Mouse (Mus musculus): ENCODE measurements around the gene Igf1r. TPM values are rescaled to one million over a fixed set of nuclear protein-coding genes. Genes with fewer than 3 reads are reported as not detected.

The Igf1r gene
- total and polyA plus RNA-seq, 3 experiments, result 4.3 to 9.1 (median 6.1) TPM

DNA sequence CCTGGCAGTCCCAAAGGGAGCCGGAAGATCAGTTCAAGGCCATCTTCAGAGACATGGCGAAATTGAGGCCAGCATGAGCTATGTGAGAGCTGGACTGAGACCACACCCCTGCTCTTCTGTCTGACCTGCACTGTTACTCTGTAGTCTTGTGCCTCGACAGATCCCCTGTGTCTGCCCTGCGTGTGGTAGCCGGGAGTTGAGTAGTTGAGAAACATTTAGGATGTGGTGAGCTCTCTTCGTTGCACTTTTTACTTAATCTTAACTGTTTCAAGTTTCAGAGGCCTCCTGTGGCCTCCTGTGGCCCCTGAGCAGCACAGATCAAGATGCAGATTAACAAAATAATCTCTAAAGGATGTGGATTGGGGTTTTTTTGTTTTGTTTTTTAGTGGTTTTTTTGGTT is 181.1 kb downstream of the Igf1r start:
- no peak for ATAC-seq (ENCODE audit: extremely low read depth, insufficient number of reproducible peaks, low FRiP score, poor library complexity, severe bottlenecking)
- Histone ChIP-seq H3K4me1 (ENCODE audit: insufficient read depth, low read depth, low read length) (peaks cover 25% of the 10 kb centered on the region), H3K9me3 (replicated peaks) (no peaks in the 10 kb centered on the region), H3K36me3 (replicated peaks) (no peaks in the 10 kb centered on the region), H3K4me3 (ENCODE audit: low read depth, low read length) (no peak overlapping the region), H3K27me3 (ENCODE audit: insufficient read depth, low read length) (0 out of 2 replicates have a peak, but pooled peaks cover 7% of the 10 kb centered on the region)
- peak; percentile 10 for DNase-seq (ENCODE audit: low spot score)
- no peak for TF ChIP-seq CTCF (IDR thresholded peaks at IDR 0.05; ENCODE audit: low read depth, low read length)
- no peak for TF ChIP-seq GATA2 (IDR thresholded peaks at IDR 0.05; ENCODE audit: borderline replicate concordance, low read depth, low read length)

- DNase-seq (ENCODE audit: low spot score), result no peak
- Histone ChIP-seq H3K27me3 (ENCODE audit: insufficient read depth, low read length) (0 out of 2 replicates have a peak, but pooled peaks cover 10% of the 10 kb centered on the region), H3K4me3 (ENCODE audit: low read depth, low read length) (no peak overlapping the region), H3K36me3 (replicated peaks) (no peaks in the 10 kb centered on the region), H3K4me1 (ENCODE audit: insufficient read depth, low read depth, low read length) (peaks cover 19% of the 10 kb centered on the region), H3K9me3 (replicated peaks) (no peaks in the 10 kb centered on the region)
- TF ChIP-seq POLR2AphosphoS5 (IDR thresholded peaks at IDR 0.05; ENCODE audit: insufficient replicate concordance, low read depth, low read length), result no peak
- TF ChIP-seq TAL1 (conservative IDR thresholded peaks at IDR 0.05; ENCODE audit: low read depth, low read length), result no peak
- TF ChIP-seq GATA1 (IDR thresholded peaks at IDR 0.05; ENCODE audit: borderline replicate concordance, low read length), result no peak
- ATAC-seq (ENCODE audit: extremely low read depth, insufficient number of reproducible peaks, low FRiP score, poor library complexity, severe bottlenecking), result no peak
Measured at GRCm38 (mm10) chr7:68134948-68135347, 182.3 kb downstream of the Igf1r start.

DNA sequence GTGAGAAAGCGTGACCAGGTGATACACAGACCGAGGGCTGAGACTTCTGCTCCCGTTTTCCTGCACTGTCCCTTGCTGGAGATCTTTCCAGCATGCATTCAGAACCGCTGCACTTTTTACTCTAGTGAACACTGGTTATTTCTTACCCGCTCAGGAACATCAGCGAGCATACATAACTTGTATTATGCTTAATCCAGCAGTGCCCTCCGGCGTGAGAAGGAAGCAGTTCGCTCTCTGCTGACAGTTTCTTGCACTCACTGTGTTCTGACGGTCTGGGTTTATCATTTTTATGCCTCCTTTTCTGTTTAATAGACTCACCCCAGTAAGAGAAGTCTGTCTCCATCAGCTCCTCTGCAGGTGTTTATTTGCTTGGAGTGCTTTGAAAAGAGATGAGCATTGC is 183.4 kb downstream of the Igf1r start:
- TF ChIP-seq POLR2AphosphoS5 (IDR thresholded peaks at IDR 0.05; ENCODE audit: insufficient replicate concordance, low read depth, low read length) (no peak), GATA1 (IDR thresholded peaks at IDR 0.05; ENCODE audit: borderline replicate concordance, low read length) (no peak), CTCF (IDR thresholded peaks at IDR 0.05; ENCODE audit: low read depth, low read length) (no peak), TAL1 (conservative IDR thresholded peaks at IDR 0.05; ENCODE audit: low read depth, low read length) (no peak), GATA2 (IDR thresholded peaks at IDR 0.05; ENCODE audit: borderline replicate concordance, low read depth, low read length) (no peak)
- Histone ChIP-seq H3K4me3 (ENCODE audit: low read depth, low read length) (no peak overlapping the region), H3K4me1 (ENCODE audit: insufficient read depth, low read depth, low read length) (peaks cover 10% of the 10 kb centered on the region), H3K27me3 (ENCODE audit: insufficient read depth, low read length) (peaks cover 13% of the 10 kb centered on the region; the same call in 1 of the 2 replicates), H3K9me3 (replicated peaks) (0 out of 2 replicates have a peak, but pooled peaks cover 2% of the 10 kb centered on the region), H3K36me3 (replicated peaks) (no peaks in the 10 kb centered on the region)
- ATAC-seq (ENCODE audit: extremely low read depth, insufficient number of reproducible peaks, low FRiP score, poor library complexity, severe bottlenecking) (peak; percentile 47; the same call in 1 of the 2 replicates), DNase-seq (ENCODE audit: low spot score) (no peak)

- Histone ChIP-seq H3K27me3 (ENCODE audit: insufficient read depth, low read length) (peaks cover 13% of the 10 kb centered on the region; the same call in 1 of the 2 replicates), H3K4me3 (ENCODE audit: low read depth, low read length) (no peak overlapping the region), H3K36me3 (replicated peaks) (no peaks in the 10 kb centered on the region), H3K4me1 (ENCODE audit: insufficient read depth, low read depth, low read length) (no peaks in the 10 kb centered on the region), H3K9me3 (replicated peaks) (peaks cover 4% of the 10 kb centered on the region; the same call in 1 of the 2 replicates)
- ATAC-seq (ENCODE audit: extremely low read depth, insufficient number of reproducible peaks, low FRiP score, poor library complexity, severe bottlenecking) (no peak), DNase-seq (ENCODE audit: low spot score) (no peak)
- TF ChIP-seq GATA1 (IDR thresholded peaks at IDR 0.05; ENCODE audit: borderline replicate concordance, low read length) (no peak), GATA2 (IDR thresholded peaks at IDR 0.05; ENCODE audit: borderline replicate concordance, low read depth, low read length) (no peak), POLR2AphosphoS5 (IDR thresholded peaks at IDR 0.05; ENCODE audit: insufficient replicate concordance, low read depth, low read length) (no peak), TAL1 (conservative IDR thresholded peaks at IDR 0.05; ENCODE audit: low read depth, low read length) (no peak), CTCF (IDR thresholded peaks at IDR 0.05; ENCODE audit: low read depth, low read length) (no peak)
Measured at GRCm38 (mm10) chr7:68139384-68139783, 186.8 kb downstream of the Igf1r start.

GRCm38 (mm10) chr7:68140041-68140807 is 187.6 kb downstream of the Igf1r start:
- Histone ChIP-seq H3K4me3 (ENCODE audit: low read depth, low read length) (no peak overlapping the region), H3K9me3 (replicated peaks) (peaks cover 7% of the 10 kb centered on the region; the same call in 1 of the 2 replicates), H3K4me1 (ENCODE audit: insufficient read depth, low read depth, low read length) (no peaks in the 10 kb centered on the region), H3K27me3 (ENCODE audit: insufficient read depth, low read length) (peaks cover 9% of the 10 kb centered on the region; the same call in 1 of the 2 replicates), H3K36me3 (replicated peaks) (no peaks in the 10 kb centered on the region)
- TF ChIP-seq GATA1 (IDR thresholded peaks at IDR 0.05; ENCODE audit: borderline replicate concordance, low read length), result no peak
- no peak for TF ChIP-seq TAL1 (conservative IDR thresholded peaks at IDR 0.05; ENCODE audit: low read depth, low read length)
- TF ChIP-seq GATA2 (IDR thresholded peaks at IDR 0.05; ENCODE audit: borderline replicate concordance, low read depth, low read length), result no peak
- TF ChIP-seq POLR2AphosphoS5 (IDR thresholded peaks at IDR 0.05; ENCODE audit: insufficient replicate concordance, low read depth, low read length), result no peak
- no peak for TF ChIP-seq CTCF (IDR thresholded peaks at IDR 0.05; ENCODE audit: low read depth, low read length)
- ATAC-seq (ENCODE audit: extremely low read depth, insufficient number of reproducible peaks, low FRiP score, poor library complexity, severe bottlenecking) (no peak), DNase-seq (ENCODE audit: low spot score) (no peak)

DNA sequence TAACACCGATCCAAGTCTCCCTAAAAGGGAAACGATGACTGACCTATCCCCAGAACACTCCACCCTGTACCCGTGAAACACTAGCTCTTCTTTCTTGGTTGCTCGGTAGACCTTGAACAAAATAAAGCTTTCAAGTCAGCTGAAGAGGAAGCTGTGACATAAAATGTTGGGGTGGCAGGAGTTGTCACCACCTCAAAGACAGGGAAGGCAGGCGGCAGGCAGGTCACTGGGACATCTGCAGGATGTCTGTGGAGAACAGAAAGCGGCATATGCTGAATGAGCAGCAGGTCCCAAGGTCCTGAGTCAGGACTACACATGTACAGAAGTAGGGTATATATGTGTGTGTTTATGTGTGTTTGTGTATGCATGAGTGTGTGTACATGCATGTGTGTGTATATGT is 191.6 kb downstream of the Igf1r start:
- DNase-seq (ENCODE audit: low spot score) (no peak), ATAC-seq (ENCODE audit: extremely low read depth, insufficient number of reproducible peaks, low FRiP score, poor library complexity, severe bottlenecking) (no peak)
- no peak for TF ChIP-seq POLR2AphosphoS5 (IDR thresholded peaks at IDR 0.05; ENCODE audit: insufficient replicate concordance, low read depth, low read length)
- no peak for TF ChIP-seq GATA1 (IDR thresholded peaks at IDR 0.05; ENCODE audit: borderline replicate concordance, low read length)
- no peak for TF ChIP-seq TAL1 (conservative IDR thresholded peaks at IDR 0.05; ENCODE audit: low read depth, low read length)
- no peak for TF ChIP-seq CTCF (IDR thresholded peaks at IDR 0.05; ENCODE audit: low read depth, low read length)
- no peak for TF ChIP-seq GATA2 (IDR thresholded peaks at IDR 0.05; ENCODE audit: borderline replicate concordance, low read depth, low read length)
- no peak overlapping the region for H3K4me3 ChIP-seq (ENCODE audit: low read depth, low read length)
- peaks cover 8% of the 10 kb centered on the region; the same call in 1 of the 2 replicates for H3K27me3 ChIP-seq (ENCODE audit: insufficient read depth, low read length)
- no peaks in the 10 kb centered on the region for H3K4me1 ChIP-seq (ENCODE audit: insufficient read depth, low read depth, low read length)
- H3K9me3 ChIP-seq (replicated peaks), result peaks cover 9% of the 10 kb centered on the region; the same call in 1 of the 2 replicates
- no peaks in the 10 kb centered on the region for H3K36me3 ChIP-seq (replicated peaks)
